Mouse (Mus musculus) skeletal muscle tissue, adult 2 months (tissue): ENCODE results near the gene Dennd1c.
"Not testable (repeated sequence)": the region's sequence is repeated elsewhere in the genome, so short reads cannot be mapped to it uniquely, and the experiment has no call there.

Experiments
- DNase-seq: peaks from one replicate; pipeline ENCODE4 v3.0.0-alpha.2; 2012; ENCODE audit warnings: low read depth, low spot score

Dennd1c gene

GRCm38 (mm10) chr17:57095855-57096622, 17.7 kb upstream of the Dennd1c start:
- DNase-seq, result peak; percentile 54

GRCm38 (mm10) chr17:57094222-57094621, 15.9 kb upstream of the Dennd1c start:
- DNase-seq, result no peak

GRCm38 (mm10) chr17:57087049-57087832, 8.9 kb upstream of the Dennd1c start, which contains the start of gene Tubb4a:
Gene Tubb4a (minus strand): TSS chr17:57087782.
- peak; percentile 20 for DNase-seq

GRCm38 (mm10) chr17:57085970-57086757, 7.8 kb upstream of the Dennd1c start:
- no peak for DNase-seq

- no peak for DNase-seq
Measured at GRCm38 (mm10) chr17:57082481-57082880, 4.2 kb upstream of the Dennd1c start.

GRCm38 (mm10) chr17:57081234-57081842, 3.0 kb upstream of the Dennd1c start:
- no peak for DNase-seq

- no peak for DNase-seq
Measured at GRCm38 (mm10) chr17:57079919-57080318, 1.6 kb upstream of the Dennd1c start.

- no peak for DNase-seq
Measured at GRCm38 (mm10) chr17:57076916-57077315, 1.4 kb downstream of the Dennd1c start.

- DNase-seq, result no peak
Measured at GRCm38 (mm10) chr17:57070699-57071098, 7.6 kb downstream of the Dennd1c start.

- DNase-seq, result no peak
Measured at GRCm38 (mm10) chr17:57070272-57070671, 8.0 kb downstream of the Dennd1c start.

GRCm38 (mm10) chr17:57066908-57067307, 11.4 kb downstream of the Dennd1c start:
- DNase-seq, result no peak

GRCm38 (mm10) chr17:57063031-57063430, 15.3 kb downstream of the Dennd1c start:
- DNase-seq, result no peak

GRCm38 (mm10) chr17:57062548-57062947, 15.8 kb downstream of the Dennd1c start:
- no peak for DNase-seq

GRCm38 (mm10) chr17:57062011-57062521, 16.2 kb downstream of the Dennd1c start:
- DNase-seq, result no peak

GRCm38 (mm10) chr17:57061069-57061468, 17.2 kb downstream of the Dennd1c start:
- DNase-seq, result no peak

- peak; percentile 87 for DNase-seq
Measured at GRCm38 (mm10) chr17:57060231-57060801, 18.0 kb downstream of the Dennd1c start.

GRCm38 (mm10) chr17:57059486-57059977, 18.8 kb downstream of the Dennd1c start, which contains the start of gene Slc25a23:
Gene Slc25a23 (minus strand): TSS chr17:57059863.
- peak; percentile 38 for DNase-seq

- DNase-seq, result peak; percentile 26
Measured at GRCm38 (mm10) chr17:57058891-57059485, 19.3 kb downstream of the Dennd1c start, which contains the start of gene Crb3. Gene Crb3 (plus strand): TSS chr17:57059105.

GRCm38 (mm10) chr17:57056246-57056645, 22.1 kb downstream of the Dennd1c start:
- no peak for DNase-seq

GRCm38 (mm10) chr17:57051679-57052078, 26.6 kb downstream of the Dennd1c start:
- not testable (repeated sequence) for DNase-seq
